Mouse (Mus musculus) forebrain, embryonic 14.5 days (tissue): ENCODE results near the gene Dpy30. TPM values are rescaled to one million over a fixed set of nuclear protein-coding genes. Genes with fewer than 3 reads are reported as not detected.

Experiments
- polyA plus RNA-seq: library from polyadenylated mRNA; unstranded; fragments of >200 nt; fragmentation: Nextera tagmentation; extraction: Ambion mirVana; gene quantifications from 2 replicates; pipeline ENCODE4 v1.2.1, GENCODE M21; 2014

The Dpy30 gene
- polyA plus RNA-seq, 1 experiment from 2014 or later: 225 TPM

Other genes with a start within 250 kb of the Dpy30 start
- 78.2 and 85.3 TPM in 2 replicates for gene Memo1, start 28.4 kb downstream of the Dpy30 start, polyA plus RNA-seq
- gene Spast, start 15.0 kb upstream of the Dpy30 start, polyA plus RNA-seq: 40.3 and 41.7 TPM in 2 replicates
- 31.6 and 33.6 TPM in 2 replicates for gene Slc30a6, start 71.7 kb upstream of the Dpy30 start, polyA plus RNA-seq
- 0.18 and 0.32 TPM in 2 replicates for gene Nlrc4, start 135.2 kb upstream of the Dpy30 start, polyA plus RNA-seq
- gene Yipf4, start 165.5 kb upstream of the Dpy30 start, polyA plus RNA-seq: 65.7 and 67.4 TPM in 2 replicates
- gene Birc6, start 204.4 kb upstream of the Dpy30 start, polyA plus RNA-seq: 63.7 and 83.4 TPM in 2 replicates